Mouse (Mus musculus): ENCODE data around the gene Noct.
A peak's percentile ranks its signal among the peaks of the same experiment; 100 is the strongest.

Noct gene

DNA sequence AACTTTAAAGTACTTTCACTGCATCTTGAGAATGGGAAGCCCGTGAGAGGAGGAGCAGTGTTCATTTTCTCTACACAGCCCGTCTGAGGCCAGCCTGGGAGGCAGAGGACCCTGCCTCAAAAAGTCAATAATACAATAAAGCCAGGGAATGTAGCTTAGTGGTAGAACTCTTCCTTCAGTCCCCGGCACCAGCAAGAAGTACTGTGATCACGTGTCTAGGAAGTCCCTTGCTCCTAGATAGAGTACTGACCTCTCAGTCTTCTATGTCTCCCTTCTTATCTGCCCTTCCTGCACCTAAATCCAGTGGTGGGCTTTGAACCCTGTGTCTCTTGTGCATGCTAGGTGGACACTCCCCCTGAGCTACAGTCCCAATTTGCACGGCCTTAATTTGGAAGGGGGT, 6.6 kb downstream of the Noct start:
- no peak for DNase-seq (ENCODE audit: low read depth, low spot score)

GRCm38 (mm10) chr3:51231499-51231898, 7.3 kb downstream of the Noct start:
- no peak for DNase-seq (ENCODE audit: low read depth, low spot score)

- DNase-seq (ENCODE audit: low read depth, low spot score), result no peak
These were observed 8.1 kb downstream of the Noct start for GRCm38 (mm10) chr3:51232205-51232910.

- no peak for DNase-seq (ENCODE audit: low read depth, low spot score)
These were observed 9.2 kb downstream of the Noct start for GRCm38 (mm10) chr3:51233474-51233873.

- DNase-seq (ENCODE audit: low read depth, low spot score), result peak; percentile 82
These were observed 9.9 kb downstream of the Noct start for GRCm38 (mm10) chr3:51233918-51234751.

DNA sequence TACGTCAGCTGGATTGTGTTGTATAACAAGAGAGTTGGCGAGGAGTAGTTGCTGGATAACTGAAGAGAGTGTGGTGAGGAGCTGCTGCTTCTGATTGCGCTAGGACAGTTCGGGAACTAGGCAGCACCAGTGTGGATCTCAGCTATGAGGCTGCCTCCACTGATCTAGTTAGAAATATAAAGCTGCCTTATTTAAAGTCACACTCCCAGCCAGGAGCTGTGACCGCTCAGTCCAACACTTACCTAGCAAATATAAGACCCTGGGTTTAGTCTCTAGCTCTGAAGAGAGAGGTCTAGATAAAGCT, 10.5 kb downstream of the Noct start:
- no peak for DNase-seq (ENCODE audit: low read depth, low spot score)

DNA sequence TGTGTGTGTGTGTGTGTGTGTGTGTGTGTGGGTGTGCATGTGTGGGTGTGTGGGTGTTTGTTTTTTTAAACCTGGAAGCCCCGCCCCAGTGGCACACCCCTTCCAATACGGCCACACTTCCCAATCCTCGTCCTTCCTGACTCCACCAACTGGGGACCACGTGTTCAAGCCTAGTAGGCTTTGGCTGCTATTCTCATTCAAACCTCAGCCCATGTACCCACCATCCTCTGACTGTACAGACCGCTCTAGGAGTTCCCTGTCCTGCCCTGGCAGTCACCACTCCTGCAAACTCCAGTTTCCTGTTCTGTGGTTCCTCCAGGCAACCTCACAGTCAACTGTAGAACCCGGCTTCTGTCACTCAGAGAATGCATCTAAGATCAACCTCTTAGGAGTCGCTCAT, 14.3 kb downstream of the Noct start:
- DNase-seq (ENCODE audit: low read depth, low spot score), result no peak

GRCm38 (mm10) chr3:51239541-51239940, 15.3 kb downstream of the Noct start:
- DNase-seq (ENCODE audit: low read depth, low spot score), result no peak

GRCm38 (mm10) chr3:51247704-51248103, 23.5 kb downstream of the Noct start:
- DNase-seq (ENCODE audit: low read depth, low spot score), result no peak

DNA sequence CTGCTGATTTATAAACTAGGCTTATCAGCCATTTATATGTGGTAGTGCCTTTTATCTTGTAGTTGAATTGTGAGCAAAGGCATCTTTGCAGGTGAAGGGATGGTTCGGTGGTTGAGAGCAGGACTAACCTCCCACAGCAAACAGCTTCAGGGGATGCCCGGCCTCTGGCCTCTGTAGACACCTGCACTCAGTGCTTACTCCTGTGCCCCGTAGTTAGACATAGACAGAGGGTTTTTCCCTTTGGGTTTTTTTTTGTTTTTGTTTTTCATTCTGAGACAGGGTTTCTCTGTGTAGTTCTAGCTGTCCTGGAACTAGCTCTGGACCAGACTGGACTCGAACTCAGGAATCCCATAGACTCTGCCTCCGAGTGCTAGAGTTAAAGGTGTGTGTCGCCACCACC, 24.4 kb downstream of the Noct start:
- no peak for DNase-seq (ENCODE audit: low read depth, low spot score)

DNA sequence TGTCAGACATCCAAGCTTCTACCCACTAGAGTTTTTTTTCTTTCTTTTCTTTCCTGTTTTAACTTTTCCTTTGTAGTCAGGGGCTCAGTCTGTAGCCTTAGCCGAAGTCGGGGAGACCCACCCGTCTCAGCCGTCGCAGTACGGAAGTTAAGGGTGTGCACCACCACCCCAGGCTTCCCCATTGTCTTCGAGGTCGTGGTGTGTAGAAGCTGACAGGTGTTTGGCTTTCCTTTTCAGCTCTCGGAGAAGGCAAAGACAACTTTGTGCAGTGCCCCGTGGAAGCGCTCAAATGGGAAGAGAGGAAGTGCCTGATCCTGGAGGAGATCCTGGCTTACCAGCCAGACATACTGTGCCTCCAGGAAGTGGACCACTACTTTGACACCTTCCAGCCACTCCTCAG, 25.2 kb downstream of the Noct start:
- DNase-seq (ENCODE audit: low read depth, low spot score), result no peak

DNA sequence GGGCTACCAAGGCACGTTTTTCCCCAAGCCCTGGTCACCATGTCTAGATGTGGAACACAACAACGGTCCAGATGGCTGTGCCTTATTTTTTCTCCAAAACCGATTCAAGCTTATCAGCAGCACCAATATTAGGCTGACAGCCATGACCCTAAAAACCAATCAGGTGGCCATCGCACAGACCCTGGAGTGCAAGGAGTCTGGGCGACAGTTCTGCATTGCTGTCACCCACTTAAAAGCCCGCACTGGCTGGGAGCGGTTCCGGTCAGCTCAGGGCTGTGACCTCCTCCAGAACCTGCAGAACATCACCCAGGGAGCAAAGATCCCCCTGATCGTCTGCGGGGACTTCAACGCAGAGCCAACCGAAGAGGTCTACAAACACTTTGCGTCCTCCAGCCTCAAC, 25.6 kb downstream of the Noct start:
- DNase-seq (ENCODE audit: low read depth, low spot score), result no peak

DNA sequence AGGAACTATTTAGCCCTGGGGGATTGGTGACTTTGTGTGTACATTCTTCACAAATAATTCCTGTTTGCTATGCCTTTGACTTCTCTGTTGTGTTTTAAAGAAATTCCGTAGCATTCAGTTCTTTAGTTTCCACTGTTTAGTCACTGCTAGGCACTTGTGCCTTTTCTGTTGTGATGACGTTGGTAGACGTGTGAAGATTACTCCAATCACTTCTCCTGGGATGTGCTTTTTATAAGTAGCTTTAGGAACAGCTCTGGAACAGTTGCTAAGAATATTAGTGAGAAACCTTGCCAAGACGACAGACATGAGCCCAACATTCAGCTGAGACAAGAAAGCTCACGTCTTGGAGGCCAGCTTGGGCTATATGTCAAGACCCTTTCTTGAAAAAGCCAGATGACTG, 26.8 kb downstream of the Noct start:
- no peak for DNase-seq (ENCODE audit: low read depth, low spot score)

- no peak for DNase-seq (ENCODE audit: low read depth, low spot score)
These were observed 28.0 kb downstream of the Noct start for GRCm38 (mm10) chr3:51252223-51252622.

DNA sequence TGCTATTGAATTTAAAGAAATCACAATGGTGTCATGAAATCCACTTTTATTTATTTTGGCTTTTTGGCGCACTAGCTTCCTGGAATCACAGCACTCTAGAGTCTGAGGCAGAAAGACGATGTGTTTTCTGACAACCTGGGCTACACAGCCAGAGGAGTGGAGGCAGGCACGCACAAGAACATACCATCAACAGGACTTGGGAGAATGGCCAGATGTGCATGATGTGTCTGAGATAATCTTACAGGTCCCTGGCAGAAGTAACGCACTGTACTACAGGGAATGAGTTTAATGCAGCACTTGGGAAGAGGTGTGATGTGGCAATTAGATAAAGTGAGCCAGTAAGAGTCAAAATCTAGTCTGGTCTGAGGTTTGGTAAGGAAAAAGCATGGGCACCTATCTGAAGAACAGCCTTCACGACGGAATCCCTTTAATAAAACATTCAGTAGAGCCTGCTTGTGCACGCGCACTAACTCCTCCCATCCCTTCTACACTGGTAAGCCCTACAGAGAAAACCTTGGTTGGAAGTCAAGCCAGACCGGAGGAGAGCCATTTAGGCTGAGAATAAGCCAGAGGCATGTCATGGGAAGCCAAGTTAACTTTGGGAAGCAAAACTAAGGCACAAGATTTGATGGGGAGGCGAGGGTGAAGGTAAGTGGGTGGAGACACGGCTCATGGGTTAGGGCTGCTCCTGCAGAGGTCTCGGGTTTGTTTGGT, 28.6 kb downstream of the Noct start:
- DNase-seq (ENCODE audit: low read depth, low spot score), result no peak

- DNase-seq (ENCODE audit: low read depth, low spot score), result no peak
These were observed 30.5 kb downstream of the Noct start for GRCm38 (mm10) chr3:51254784-51255183.

GRCm38 (mm10) chr3:51256450-51256849, 32.2 kb downstream of the Noct start:
- no peak for DNase-seq (ENCODE audit: low read depth, low spot score)

- no peak for DNase-seq (ENCODE audit: low read depth, low spot score)
These were observed 33.8 kb downstream of the Noct start for GRCm38 (mm10) chr3:51258070-51258469.

- DNase-seq (ENCODE audit: low read depth, low spot score), result no peak
These were observed 38.7 kb downstream of the Noct start for GRCm38 (mm10) chr3:51262942-51263341.

- DNase-seq (ENCODE audit: low read depth, low spot score), result no peak
These were observed 44.2 kb downstream of the Noct start for GRCm38 (mm10) chr3:51268434-51268833.

DNA sequence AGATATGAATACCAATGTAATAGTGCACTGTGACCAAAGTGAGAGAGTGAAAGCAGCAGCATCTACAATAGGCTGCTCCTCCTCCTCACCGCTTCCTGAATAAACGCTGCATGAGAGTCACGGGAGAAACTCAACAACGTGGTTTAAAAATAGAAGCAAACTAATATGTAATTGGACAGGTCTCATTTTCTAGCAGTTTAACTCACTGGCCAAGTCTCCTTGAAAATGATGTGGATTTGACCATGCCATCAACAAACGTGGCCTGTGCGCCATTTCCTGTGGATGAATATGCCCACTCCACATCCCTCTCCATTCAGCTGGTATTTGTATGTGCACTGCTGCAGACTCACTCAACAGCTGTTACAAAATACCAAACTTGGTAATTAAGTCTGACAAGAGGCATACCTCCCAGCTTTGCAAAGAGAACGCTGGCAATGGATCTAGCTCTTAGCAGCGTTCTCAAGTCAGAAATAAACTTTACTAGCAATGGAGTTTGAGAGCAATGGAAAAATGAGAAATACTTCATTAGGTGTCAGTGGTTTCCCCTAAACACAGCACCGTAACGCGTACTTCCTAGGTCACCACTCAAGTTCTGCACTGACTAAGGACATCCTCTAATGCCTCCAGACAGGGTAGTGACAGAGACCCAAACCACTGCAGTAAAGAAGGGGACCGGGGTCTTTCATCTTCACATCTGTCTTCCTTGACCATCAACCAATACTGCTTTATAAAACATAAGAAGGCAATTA, 46.0 kb downstream of the Noct start:
- peak; percentile 58 for DNase-seq (ENCODE audit: low read depth, low spot score)

- peak; percentile 99 for DNase-seq (ENCODE audit: low read depth, low spot score)
These were observed 51.7 kb downstream of the Noct start for GRCm38 (mm10) chr3:51275956-51276398.
